Comparison of ENCODE assay signal across 16 mouse cellular contexts in genomic region chr6:119239341-119240005, GRCm38 (mm10). TPM values are rescaled to one million over a fixed set of nuclear protein-coding genes. Genes with fewer than 3 reads are reported as not detected.
"Had no signal": no experiment of that assay in that cellular context is flagged by ENCODE, and none has a peak within 500 bp of the region (broad histone marks: within the 10 kb centered on the region; RNA-seq: fewer than 3 reads in every experiment).

No protein-coding gene starts in this region.

- H3K27ac ChIP-seq: layer of hippocampus, adult 2 months; limb, embryonic 10.5 days; liver, embryonic 15.5 days; midbrain, embryonic 12.5 days; neural tube, embryonic 12.5 days; stomach, postnatal 0 days had no signal

- H3K4me3 ChIP-seq: layer of hippocampus, adult 2 months; limb, embryonic 10.5 days; liver, embryonic 15.5 days; midbrain, embryonic 12.5 days; neural tube, embryonic 12.5 days had no signal

- H3K36me3 ChIP-seq: limb, embryonic 10.5 days; liver, embryonic 15.5 days; midbrain, embryonic 12.5 days; neural tube, embryonic 12.5 days had no signal

- H3K27me3 ChIP-seq: liver, embryonic 15.5 days; midbrain, embryonic 12.5 days; neural tube, embryonic 12.5 days had no signal

- H3K4me1 ChIP-seq: liver, embryonic 15.5 days had no signal

- DNase-seq: kidney, postnatal 10 days; kidney, postnatal 4 days; lung, adult 2 months; lung, postnatal 36 days; thymus, postnatal 4 days had no signal

- ATAC-seq: lung, postnatal 0 days had no signal

- H3K9me3 ChIP-seq: limb, embryonic 10.5 days; liver, embryonic 15.5 days; midbrain, embryonic 12.5 days; neural tube, embryonic 12.5 days had no signal

RNA-seq across cellular contexts. Expression of gene Cacna2d4, which starts 3.1 kb away (rescaled TPM):
- polyA plus RNA-seq: kidney, embryonic 14.5 days; limb, embryonic 10.5 days; liver, embryonic 11.5 days; liver, embryonic 15.5 days had no signal

RNA-seq across cellular contexts. Expression of gene Cacna1c, which starts 43.3 kb away (rescaled TPM):
- total RNA-seq: megakaryocyte progenitor cell, adult 5-6 weeks; monocyte, adult 5-6 weeks had no signal
